Mouse (Mus musculus) adrenal gland, postnatal 36 days (tissue): Measurements from ENCODE around the gene Gm3187. TPM values are rescaled to one million over a fixed set of nuclear protein-coding genes. Genes with fewer than 3 reads are reported as not detected.
"Not testable (repeated sequence)": the region's sequence is repeated elsewhere in the genome, so short reads cannot be mapped to it uniquely, and the experiment has no call there.

Source experiments
- DNase-seq, 2 experiments: peaks; one replicate each; pipeline ENCODE4 v3.0.0; 2021; ENCODE audit warnings: mixed read lengths in 1 of 2
- long read RNA-seq, 2 experiments: library from polyadenylated mRNA; stranded (forward); transcript quantifications; one replicate each; pipeline ENCODE4 v2.0.0; 2021; ENCODE audit warnings: borderline sequencing depth in 2 of 2
- total RNA-seq, 2 experiments: library from RNA; stranded (reverse); gene quantifications; 2 replicates each; pipeline ENCODE4 v1.2.3; 2021

Gm3187 gene
- not detected for total RNA-seq
- long read RNA-seq, experiment 1, result 0 reads
- long read RNA-seq, experiment 2, result 0 reads

DNA sequence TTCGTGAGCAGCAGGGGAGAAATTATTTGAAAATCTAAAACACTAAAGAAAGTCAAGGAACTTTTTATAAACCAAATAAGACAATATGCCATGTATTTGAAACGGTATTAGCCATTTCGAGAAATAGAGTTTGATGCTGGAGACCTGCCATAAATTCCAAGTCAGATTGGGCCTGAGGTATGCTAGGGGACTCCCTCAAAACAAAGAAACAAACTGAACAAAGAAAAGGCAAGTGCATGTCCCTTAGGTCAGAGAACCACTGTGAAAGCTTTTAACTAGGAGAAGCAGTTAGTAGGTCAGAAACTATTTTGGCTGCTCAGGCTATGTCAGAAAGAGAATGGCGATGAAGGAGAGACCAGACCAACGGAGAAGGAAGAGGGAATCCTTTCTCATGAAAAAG lies at the start of gene Gm3187:
TSS of gene Gm3187 (plus strand) at position 301 of the 400 bp plus-strand sequence.
- not testable (repeated sequence) for DNase-seq

DNA sequence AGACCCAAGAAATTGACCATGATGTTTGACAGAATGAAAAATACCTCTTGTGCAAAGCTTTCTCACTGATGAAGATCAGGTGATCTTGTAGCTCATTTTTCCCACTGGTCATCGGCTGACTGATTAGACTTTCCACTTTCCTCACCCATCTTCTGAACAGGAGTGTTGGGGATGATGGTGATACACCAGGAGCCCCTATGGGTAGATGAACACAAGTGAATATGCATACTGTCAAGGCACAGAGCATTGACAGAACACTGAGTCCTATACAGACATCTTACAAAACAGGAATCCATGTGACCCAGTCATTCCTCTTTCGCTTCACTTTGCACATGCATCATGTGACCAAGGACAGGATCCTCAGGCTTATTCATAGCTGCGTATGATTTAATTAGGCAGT lies 28.6 kb upstream of the Gm3187 start, which contains the start of gene Gm3194:
TSS of gene Gm3194 (minus strand) at position 101 of the 400 bp plus-strand sequence.
- DNase-seq, result not testable (repeated sequence)

DNA sequence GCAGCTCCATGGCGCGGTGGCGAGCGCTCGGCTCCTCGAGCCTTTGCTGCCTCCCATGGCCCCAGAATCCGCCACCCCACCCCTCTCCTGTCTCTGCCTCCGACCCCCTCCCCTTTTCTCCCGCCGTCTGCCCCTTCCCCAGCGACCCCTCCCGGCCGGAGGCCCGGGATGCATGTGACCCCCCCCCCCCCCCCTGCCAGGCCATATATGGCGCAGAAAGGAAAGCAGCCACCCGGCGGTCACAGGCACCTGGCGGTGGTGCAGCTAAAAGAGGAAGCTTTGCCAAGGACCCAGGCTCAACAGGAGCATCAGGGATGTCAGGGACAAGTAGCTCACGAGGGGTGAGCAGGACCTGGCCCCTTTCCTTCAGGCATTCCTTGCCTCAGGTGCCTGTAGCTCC lies 23.5 kb upstream of the Gm3187 start:
- DNase-seq, result not testable (repeated sequence)

DNA sequence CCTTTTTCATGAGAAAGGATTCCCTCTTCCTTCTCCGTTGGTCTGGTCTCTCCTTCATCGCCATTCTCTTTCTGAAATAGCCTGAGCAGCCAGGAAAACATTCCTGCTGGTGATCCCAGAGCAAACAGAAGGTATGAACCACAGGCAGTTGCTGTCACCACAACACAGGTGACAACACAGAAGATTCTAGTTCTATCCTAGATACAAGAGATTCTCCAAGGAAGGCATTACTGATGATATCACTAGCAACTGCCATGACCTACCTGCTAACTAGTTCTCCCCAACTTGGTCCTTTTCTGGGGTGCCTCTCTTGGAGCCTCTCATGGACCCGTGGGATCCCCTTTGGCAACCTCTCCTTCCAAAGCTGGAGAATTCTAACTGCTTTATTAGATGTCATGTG lies 6.3 kb upstream of the Gm3187 start, which contains the start of gene Gm8246:
TSS of gene Gm8246 (minus strand) at position 101 of the 400 bp plus-strand sequence.
- DNase-seq, result not testable (repeated sequence)

DNA sequence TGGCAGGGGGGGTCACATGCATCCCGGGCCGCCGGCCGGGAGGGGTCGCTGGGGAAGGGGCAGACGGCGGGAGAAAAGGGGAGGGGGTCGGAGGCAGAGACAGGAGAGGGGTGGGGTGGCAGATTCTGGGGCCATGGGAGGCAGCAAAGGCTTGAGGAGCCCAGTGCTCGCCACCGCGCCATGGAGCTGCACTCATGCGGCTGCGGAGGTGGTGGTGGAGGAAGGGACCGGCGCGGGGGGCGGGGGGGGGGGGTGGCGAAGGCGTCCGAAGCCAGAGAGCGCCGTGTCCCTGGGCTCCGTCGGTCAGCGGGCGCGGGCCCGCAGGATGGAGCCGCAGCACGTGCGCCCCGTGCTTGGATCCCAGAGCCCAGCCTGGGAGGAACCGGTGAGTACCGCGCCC lies 17.4 kb downstream of the Gm3187 start, which contains the start of gene Gm3488:
TSS of gene Gm3488 (plus strand) at position 301 of the 400 bp plus-strand sequence.
- not testable (repeated sequence) for DNase-seq

DNA sequence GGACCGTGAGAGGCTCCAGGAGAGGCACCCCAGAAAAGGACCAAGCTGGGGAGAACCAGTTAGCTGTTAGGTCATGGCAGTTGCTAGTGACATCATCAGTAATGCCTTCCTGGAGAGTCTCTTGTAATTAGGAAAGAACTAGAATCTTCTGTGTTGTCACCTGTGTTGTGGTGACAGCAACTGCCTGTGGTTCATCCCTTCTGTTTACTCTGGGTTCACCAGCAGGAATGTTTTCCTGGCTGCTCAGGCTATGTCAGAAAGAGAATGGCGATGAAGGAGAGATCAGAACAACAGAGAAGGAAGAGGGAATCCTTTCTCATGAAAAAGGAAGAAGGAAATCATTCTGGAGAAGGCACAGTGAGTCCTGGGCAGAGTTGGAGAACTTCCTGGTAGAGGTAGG lies 54.2 kb downstream of the Gm3187 start, which contains the start of gene Gm3532:
TSS of gene Gm3532 (plus strand) at position 301 of the 400 bp plus-strand sequence.
- not testable (repeated sequence) for DNase-seq

Other genes starting within 250 kb of the Gm3187 start
- gene Gm3526, start 223.6 kb upstream of the Gm3187 start, total RNA-seq, result not detected
- not detected for gene Gm3542, start 149.3 kb upstream of the Gm3187 start, total RNA-seq
- gene Gm3500, start 95.2 kb upstream of the Gm3187 start, total RNA-seq, result not detected
- gene Gm3194, start 28.7 kb upstream of the Gm3187 start, total RNA-seq, result under 1 TPM; 0.43 to 0.46 TPM
- gene Gm8246, start 6.4 kb upstream of the Gm3187 start, total RNA-seq, result not detected
- under 1 TPM in 1 of 2 experiments, not detected in 1; 0.33 TPM for gene Gm3488, start 17.5 kb downstream of the Gm3187 start, total RNA-seq
- gene Gm3532, start 54.3 kb downstream of the Gm3187 start, total RNA-seq, result not detected
- gene Gm8265, start 148.8 kb downstream of the Gm3187 start, total RNA-seq, result not detected
- not detected for gene Gm9603, start 203.2 kb downstream of the Gm3187 start, total RNA-seq